Mouse (Mus musculus) heart, postnatal 25 days (tissue): ENCODE results near the gene Mpped1. TPM values are rescaled to one million over a fixed set of nuclear protein-coding genes. Genes with fewer than 3 reads are reported as not detected.

Experiments used
- DNase-seq: peaks from one replicate; pipeline ENCODE4 v3.0.0; 2022; ENCODE audit warnings: low spot score
- intact Hi-C: fragments of 180-260 bp; cut with DNase I; formaldehyde crosslinking; loops from one replicate; pipeline ENCODE4 v1.15.1; 2025
- total RNA-seq, 2 experiments: library from RNA; stranded (reverse); gene quantifications; 2 replicates each; pipeline ENCODE4 v1.2.3; 2021

The Mpped1 gene
- total RNA-seq, 2 experiments from 2014 or later, result not detected

- no peak for DNase-seq
- intact Hi-C loops, result no loop called here
These were observed 98.0 kb downstream of the Mpped1 start for GRCm38 (mm10) chr15:83877155-83877866.

- intact Hi-C loops, result no loop called here
These were observed 98.6 kb downstream of the Mpped1 start for GRCm38 (mm10) chr15:83877898-83878297.

GRCm38 (mm10) chr15:83879845-83880244, 100.6 kb downstream of the Mpped1 start:
- no peak for DNase-seq
- intact Hi-C loops, result no loop called here

More at GRCm38 (mm10) chr15:83877898-83878297, 98.6 kb downstream of the Mpped1 start:
- no peak for DNase-seq

- intact Hi-C loops, result no loop called here
These were observed 104.6 kb downstream of the Mpped1 start for GRCm38 (mm10) chr15:83883821-83884220.

GRCm38 (mm10) chr15:83884291-83884690, 105.0 kb downstream of the Mpped1 start:
- intact Hi-C loops, result no loop called here

More at GRCm38 (mm10) chr15:83883821-83884220, 104.6 kb downstream of the Mpped1 start:
- DNase-seq, result no peak

GRCm38 (mm10) chr15:83892871-83893270, 113.6 kb downstream of the Mpped1 start:
- intact Hi-C loops, result no loop called here
- DNase-seq, result no peak

More at GRCm38 (mm10) chr15:83884291-83884690, 105.0 kb downstream of the Mpped1 start:
- DNase-seq, result no peak

GRCm38 (mm10) chr15:83894261-83894660, 115.0 kb downstream of the Mpped1 start:
- no peak for DNase-seq
- intact Hi-C loops, result no loop called here

- no peak for DNase-seq
- intact Hi-C loops, result no loop called here
These were observed 116.7 kb downstream of the Mpped1 start for GRCm38 (mm10) chr15:83896011-83896410.

GRCm38 (mm10) chr15:83897286-83897685, 118.0 kb downstream of the Mpped1 start:
- intact Hi-C loops, result no loop called here

GRCm38 (mm10) chr15:83906472-83906871, 127.2 kb downstream of the Mpped1 start:
- no peak for DNase-seq
- intact Hi-C loops, result no loop called here

More at GRCm38 (mm10) chr15:83897286-83897685, 118.0 kb downstream of the Mpped1 start:
- no peak for DNase-seq

Other genes starting within 250 kb of the Mpped1 start
- 10 to 100 TPM; 61.7 to 65.1 TPM for gene Tspo, start 215.9 kb upstream of the Mpped1 start, total RNA-seq
- 10 to 100 TPM; 36.6 to 39.6 TPM for gene Mcat, start 215.7 kb upstream of the Mpped1 start, total RNA-seq
- 1 to 10 TPM; 5.5 to 6.1 TPM for gene Ttll12, start 184.3 kb upstream of the Mpped1 start, total RNA-seq
- 1 to 10 TPM; 1.1 to 1.2 TPM for gene Scube1, start 54.4 kb upstream of the Mpped1 start, total RNA-seq